Mouse (Mus musculus) cerebellum, adult 9-11 months (tissue): ENCODE results near the gene Tmem38b.

ENCODE experiments used
- DNase-seq: peaks from one replicate; pipeline ENCODE4 v3.0.0; 2022

Gene Tmem38b

DNA sequence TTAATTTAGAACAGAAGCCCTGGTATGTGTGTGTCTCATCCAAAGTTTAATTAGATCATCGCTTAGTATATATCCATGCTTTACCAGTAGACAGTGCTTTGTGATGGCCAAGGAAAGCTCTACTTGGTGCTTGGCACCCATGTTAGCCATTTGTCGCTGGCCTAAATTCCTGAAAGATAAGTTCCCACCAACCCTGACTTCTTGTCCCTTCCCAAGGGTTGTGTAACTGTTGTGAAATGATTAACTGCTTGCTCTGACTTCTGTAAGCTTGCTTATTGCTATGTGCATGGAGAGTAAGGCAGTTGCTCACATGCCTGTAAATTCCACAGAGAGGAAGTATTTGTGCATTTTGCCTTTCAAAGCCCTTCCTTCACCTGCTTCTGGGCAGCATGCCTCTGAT lies 4.7 kb downstream of the Tmem38b start:
- no peak for DNase-seq

DNA sequence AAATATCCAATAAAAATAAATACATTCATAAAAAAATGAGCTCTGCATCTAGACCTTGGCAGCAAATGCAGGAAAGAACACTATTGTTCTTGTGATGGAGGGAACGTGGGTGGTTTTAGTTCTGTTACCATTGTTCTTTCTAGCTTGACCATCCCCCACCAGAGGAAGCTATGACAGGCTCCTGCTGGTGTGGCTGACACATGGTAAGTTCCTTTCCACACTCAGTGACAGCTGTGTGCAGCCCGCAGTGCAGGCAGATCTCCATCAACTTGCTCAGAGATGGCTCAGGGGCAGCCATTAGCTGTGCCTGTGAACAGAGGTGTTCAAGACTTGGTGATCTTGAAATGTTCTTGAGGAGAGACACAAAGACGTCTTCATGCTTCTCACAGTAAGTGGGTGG lies 6.5 kb downstream of the Tmem38b start:
- no peak for DNase-seq

DNA sequence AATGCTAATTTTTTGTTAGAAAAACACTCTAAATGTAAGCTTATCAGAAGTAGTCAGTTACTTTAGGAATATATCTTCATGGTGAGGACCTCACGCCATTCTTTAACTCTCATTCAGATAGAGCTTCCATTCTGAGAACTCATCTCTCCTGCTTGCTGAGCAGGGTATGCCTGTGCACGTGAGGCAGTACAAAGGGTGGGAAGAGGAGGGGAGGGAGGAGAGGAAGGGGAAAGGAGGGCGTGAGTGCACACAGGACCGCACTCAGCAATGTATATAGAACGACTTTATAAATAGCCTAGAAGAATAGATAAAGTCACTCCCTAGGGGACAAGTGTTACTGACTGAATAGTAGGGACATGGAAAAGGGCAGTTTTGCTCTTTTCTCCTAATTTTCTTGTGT lies 11.1 kb downstream of the Tmem38b start:
- no peak for DNase-seq

DNA sequence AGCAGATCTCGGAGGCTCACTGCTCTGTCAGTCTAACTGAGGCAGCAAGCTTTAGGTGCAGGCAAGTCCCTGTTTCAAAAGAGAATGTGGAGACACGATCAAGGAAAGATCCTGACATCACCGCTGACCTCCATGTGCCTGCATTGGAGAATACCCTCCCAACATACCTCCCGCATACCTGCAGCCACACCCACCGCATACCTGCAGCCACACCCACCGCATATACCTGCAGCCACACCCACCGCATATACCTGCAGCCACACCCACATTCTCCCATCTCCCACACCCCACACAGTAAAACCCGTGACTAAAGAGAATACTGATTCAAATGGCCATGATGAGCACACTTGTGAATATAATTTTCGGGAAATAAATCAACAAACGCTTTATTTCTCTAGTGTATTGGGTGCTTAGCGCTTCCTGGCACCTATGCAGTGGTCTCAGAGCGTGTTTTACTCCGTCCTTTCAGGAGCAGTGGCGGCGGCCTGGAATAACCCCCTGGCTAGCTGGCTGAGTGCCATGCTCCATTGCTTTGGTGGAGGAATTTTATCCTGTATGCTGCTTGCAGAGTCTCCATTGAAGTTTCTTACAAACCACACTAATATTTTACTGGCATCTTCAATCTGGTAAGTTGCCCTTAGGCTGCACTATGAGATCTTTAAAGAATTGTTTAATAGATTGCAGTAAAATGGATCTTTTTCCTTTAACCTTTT lies 14.5 kb downstream of the Tmem38b start:
- DNase-seq, result no peak

DNA sequence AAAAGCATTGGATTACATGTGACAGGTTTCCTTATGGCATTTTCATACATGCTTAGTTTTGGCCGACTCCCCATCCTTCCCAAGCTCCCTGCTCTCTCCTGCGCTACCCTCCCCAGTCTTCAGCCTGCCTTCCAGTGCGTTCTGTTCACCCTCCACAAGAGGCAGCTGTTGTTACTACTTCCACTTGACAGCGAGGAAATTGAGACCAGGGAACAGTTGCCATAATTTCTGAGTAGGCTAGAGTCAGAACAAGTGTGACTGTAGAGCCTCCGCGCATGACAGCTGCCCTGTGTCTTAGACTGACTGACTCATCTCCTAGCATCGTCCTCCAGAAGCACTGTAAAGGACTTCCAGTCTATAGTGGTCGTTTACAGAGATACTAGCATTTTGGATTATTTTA lies 17.7 kb downstream of the Tmem38b start:
- DNase-seq, result no peak

DNA sequence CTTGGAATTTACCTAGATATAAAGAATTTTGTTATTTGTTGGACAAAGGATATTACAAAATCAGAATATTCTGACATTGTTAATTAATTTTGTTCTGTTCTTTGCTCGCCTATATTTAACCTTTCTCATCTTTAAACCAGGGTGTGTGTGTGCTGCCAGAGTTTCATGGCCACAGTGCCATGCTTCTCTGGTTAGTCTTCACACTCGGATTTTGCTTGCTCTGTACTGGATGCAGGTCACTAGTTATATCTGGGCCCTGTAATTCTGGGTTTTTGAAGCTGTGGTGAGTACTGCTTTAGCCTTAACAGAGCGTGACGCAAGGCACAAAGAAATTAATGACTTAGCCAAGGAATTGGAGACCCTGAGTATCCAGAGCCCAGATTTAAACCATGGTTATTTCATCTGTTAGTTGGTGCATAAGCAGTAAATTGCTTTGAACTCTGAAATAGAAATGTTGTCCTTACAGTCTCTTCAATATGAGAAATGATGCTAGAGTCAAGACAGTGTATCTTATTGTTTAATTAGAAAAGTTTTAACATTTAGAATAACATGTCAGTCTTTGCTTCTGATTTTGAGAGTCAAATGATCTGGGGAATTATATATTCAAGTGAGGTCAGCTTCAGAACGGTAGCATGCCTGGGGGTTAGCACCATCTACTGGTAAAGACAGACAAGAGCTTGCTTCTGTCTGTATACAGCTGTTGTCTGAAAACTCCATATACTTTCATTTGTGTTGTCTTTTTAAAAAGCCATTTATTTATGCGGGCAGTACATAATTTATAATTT lies 19.2 kb downstream of the Tmem38b start:
- no peak for DNase-seq

DNA sequence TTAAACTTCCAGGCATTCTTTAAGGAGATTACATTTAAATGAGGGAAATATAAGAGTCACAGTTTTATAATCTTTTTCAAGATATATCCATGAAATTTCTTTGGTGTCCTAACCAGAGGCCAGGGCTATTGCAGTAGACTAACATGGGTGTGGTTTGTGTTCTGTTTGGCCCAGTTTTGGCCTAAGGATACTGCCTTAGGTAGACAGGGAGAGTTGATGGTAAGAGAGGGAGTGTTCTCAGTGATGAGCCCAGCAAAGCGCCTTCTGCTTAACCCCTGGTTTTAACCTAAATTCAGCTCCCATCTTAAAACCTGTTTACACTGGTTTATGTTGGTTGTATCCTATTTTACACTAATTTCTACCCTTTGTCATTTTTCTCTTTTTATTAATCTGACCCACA lies 19.8 kb downstream of the Tmem38b start:
- no peak for DNase-seq

DNA sequence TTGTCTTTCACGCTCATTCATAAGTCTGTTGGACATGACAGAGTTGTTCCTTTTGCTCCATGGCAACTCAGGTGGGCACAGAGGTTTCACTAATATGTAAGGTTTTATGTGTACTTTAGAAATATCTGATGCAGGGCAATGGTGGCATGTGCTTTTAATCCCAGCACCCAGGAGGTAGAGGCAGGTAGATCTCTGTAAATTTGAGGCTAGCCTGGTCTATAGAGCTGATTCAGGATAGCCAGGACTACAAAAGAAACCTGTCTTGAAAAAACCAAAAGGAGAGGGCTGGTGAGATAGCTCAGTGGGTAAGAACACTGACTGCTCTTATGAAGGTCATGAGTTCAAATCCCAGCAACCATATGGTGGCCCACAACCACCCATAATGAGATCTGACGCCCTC lies 20.5 kb downstream of the Tmem38b start:
- DNase-seq, result no peak

DNA sequence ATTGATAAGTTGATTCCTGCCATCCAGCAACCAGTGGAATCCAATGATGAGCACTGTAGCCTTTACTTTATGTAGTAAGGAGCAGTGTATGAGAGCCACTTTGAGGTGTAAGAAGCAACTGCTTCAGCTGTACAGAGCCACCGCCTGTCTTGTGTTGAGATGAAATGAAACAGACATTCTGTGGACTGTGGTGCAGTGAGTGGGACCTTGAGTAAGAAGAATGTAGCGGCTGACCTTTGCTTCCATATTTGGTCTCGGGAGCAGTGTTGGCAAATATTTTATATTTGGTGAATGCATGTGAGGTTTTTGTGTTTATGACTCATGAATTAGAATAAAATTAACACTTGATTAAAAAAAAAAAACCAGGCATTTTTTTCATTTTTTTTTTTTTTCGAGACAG lies 21.7 kb downstream of the Tmem38b start:
- DNase-seq, result no peak

DNA sequence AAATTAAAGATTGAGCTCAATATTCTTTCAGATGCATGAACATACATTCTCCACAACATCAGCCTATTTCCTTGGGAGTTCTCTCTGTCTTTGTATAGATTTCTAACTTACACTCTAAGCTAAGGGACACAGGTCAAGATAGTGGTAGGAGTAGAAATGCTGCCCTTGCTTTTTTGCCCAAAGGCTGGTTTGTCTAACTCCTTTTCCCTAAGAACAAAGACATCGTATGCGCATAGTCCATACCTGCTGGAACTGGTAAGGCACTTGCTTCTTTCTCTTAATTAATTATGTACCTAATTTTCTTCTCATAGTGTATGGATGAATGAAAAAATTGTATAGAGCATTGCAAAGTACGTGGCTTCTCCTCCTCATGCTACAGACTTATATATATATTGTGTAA lies 22.5 kb downstream of the Tmem38b start:
- DNase-seq, result no peak

DNA sequence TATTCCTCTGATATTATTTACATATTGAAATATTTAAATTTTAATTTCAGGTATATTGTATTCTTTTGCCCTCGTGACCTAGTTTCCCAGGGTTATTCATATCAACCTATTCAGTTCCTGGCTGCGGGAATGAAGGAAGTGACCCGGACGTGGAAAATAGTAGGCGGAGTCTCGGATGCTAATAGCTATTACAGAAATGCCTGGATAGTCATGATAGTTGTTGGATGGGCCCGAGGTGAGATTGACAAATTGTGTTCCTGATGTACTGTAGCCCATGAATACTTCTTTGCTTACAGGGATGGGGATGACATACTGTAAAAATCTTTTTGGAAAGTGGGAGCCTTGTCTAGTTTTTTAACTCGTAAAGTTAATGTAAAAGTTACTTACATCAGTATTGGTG lies 23.0 kb downstream of the Tmem38b start:
- no peak for DNase-seq

DNA sequence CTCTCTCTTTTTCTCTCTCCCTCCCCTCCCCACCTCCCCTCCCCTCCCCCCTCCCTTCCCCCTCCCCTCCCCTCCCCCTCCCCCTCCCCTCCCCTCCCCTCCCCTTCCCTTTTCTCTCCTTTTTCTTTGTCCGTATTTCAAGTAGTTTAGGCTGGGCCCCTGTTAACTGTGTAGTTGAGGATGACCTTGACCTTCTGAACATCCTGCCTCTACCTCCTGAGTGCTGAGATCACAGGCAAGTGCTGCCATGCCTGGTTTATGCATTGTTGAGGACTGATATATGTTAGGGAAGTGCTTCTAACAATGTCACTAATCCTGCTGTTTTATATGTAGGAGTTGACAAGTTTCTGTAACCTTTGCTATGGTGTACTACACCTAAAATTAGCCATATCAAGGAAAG lies 24.0 kb downstream of the Tmem38b start:
- DNase-seq, result no peak

DNA sequence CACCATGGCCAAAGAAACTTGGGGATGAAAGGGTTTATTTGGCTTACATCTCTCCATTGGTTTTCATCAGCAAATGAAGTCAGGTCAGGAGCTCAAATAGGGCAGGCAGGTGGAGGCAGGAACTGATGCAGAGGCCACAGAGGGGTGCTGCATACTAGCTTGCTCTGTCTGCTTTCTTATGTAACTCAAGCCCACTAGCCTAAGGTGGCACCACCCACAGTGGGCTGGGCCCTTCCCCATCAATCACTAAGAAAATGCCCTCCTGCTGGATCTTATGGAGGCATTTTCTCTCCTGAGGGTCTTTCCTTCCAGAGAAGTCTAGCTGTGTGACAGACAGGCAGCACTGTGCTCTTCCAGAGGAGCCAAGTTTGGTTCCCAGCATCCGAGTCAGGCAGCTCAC lies 27.5 kb downstream of the Tmem38b start:
- no peak for DNase-seq

DNA sequence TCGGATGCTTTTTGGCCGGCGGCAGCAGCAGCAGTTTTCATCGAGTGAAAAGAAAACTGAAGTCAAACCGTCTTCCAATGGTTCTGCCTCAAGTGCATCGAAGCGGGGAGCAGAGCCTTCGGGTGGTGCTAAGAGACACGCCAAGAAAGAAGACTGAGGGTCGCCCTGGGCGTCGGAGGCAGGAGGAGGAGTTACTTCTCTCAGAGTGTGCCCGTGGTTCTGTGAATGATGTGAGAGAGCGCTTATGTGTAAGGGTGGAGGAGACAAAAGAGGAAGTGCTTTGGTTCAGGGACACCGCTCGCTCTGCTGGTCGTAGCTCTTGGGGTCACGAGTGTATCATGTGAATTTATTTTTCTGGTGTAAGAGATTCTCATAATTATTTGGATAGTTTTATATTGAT lies 34.1 kb downstream of the Tmem38b start:
- no peak for DNase-seq

DNA sequence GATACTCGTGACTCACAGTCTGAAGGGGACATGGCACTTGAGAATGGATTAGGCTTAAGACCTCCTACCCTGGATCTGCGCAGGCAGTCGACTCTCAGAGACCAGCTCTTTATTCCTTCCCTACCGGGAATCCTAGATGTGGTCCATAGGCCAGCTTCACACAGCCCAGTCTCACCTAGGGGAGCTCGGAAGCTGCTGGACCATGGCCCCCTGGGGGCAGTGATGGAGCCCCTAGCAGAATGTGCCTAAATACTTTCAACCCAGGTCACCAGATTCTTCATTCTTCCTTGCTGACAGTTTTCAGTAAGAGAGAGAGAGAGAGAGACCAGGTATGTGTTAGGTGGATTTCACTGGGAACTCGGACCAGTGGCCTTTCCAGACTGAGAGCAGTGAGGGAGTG lies 36.3 kb downstream of the Tmem38b start:
- DNase-seq, result no peak

DNA sequence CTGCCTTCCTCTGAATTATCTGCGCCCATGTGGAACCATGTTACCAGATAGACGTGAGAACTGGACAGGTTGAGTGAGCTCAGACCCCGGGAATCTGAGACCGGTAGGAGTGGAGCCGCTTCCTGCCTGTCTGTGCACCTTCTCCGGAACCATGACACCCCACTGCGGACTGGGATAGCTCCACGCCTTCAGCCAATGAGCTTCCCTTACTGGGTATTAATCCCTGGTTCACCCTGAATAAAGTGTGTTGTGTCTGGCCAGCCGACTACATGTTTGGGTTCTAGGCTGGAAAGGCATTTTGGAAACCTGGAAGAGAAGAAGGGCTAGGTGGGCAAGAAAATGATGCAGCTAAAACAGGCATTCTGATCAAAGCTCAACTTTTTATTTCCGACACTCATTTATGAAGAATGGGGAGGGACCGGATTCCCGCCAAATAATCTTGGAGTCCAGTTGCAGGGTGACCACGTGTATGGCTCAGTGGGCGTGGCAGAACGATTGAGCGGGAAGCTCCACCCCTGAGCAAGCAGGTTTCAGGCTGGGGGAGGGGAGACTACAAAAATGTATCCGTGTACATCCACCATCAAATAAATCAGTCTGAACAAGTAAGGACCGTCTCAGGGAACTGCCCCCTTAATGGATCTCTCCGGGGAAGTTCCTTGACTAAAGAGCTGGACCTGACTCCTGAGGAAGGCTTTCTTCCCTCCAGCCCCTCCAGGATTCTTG lies 38.4 kb downstream of the Tmem38b start:
- no peak for DNase-seq

DNA sequence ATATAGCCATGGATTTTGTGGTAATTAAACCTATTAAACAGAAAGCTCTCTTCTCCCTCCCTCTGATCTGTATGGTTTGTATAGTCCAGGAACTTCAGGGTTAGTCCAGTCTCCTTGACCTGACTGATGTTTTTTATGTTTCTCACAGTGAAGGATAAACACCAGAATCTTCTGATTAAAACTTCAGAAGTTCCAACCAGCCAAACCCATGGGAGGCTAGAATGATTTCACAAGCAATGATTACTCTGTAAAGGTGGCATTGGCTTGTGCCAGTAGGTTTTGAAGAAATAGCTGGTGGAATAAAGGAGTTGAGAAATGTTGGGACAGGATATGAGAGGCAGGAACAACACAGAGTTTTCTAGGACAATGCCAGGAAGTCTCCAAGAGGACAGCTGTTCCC lies 40.6 kb downstream of the Tmem38b start:
- no peak for DNase-seq

DNA sequence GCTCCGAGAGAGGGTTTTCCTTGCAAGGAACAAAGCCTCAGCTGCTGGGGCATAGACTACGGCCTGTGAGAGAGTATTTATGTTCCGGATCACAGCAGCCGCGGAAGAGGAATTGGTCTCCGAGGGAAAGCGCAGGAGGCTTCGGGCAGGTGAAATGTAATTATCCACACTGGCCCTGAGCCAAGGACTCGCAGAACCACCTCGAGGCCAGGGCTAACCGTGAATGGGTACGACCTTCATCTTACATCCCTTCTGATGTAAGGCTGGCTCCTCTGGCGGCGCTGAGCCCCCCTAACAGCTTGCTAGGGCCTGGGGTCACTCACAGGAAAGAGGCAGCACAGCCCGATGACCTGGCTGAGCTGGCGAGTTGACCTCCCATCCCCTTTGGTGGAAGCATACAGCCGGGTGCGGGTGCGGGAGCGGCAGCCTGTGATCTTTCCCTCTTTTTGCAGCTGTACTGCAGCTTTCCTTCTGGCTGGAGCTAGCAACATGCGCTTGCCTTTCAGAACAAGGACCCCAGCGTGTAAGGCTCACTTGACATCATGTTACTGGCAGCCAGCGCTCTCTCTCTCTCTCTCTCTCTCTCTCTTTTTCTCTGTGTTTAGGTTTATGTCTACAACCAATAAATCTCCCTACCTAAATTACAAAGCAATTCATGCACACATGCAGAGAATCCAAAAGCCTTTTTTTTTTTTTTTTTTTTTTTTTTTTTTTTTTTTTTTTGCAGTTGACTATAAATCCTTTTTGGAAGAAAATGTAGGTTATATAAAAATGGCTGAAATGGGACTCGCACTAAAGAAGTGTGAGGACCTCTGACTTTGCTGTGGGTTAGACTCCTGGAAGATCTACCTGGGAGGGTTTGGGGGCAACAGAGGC lies 52.9 kb downstream of the Tmem38b start:
- peak; percentile 6 for DNase-seq

DNA sequence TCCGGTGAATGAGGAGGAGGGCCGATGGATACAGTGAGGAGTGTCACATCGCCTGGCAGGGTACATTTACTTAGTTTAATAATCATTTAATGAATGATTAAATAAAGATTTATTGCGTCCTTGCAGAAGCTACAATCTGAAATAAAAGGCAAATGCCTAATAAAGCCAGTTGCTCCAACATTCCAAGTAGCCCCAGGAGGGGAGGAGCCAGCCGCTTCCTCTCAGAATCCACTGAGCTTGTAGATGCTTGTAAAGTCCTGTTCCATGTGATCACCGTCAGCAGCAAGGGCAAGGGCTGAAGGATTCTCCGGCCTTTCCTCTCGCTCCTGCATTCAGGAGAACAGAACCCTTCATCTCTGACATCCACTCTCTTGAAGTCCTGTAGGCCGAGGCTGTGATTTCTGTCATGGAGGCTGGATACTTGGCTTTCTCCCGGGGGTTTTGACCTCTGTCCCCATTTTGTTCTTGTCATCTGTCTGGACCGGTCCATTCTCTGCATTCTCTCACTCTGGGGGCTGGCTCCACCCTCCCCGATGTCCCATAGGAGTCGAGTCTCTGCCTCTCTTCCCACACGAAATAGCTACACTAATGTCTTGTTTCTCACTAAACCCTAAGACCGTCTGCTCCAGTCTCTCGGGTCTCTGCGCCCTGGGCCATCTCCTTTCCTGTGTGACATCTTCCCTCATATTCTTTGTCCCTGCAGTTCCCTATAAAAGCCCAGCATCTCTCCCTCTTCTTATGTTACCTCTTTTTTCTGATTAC lies 57.3 kb downstream of the Tmem38b start:
- no peak for DNase-seq

DNA sequence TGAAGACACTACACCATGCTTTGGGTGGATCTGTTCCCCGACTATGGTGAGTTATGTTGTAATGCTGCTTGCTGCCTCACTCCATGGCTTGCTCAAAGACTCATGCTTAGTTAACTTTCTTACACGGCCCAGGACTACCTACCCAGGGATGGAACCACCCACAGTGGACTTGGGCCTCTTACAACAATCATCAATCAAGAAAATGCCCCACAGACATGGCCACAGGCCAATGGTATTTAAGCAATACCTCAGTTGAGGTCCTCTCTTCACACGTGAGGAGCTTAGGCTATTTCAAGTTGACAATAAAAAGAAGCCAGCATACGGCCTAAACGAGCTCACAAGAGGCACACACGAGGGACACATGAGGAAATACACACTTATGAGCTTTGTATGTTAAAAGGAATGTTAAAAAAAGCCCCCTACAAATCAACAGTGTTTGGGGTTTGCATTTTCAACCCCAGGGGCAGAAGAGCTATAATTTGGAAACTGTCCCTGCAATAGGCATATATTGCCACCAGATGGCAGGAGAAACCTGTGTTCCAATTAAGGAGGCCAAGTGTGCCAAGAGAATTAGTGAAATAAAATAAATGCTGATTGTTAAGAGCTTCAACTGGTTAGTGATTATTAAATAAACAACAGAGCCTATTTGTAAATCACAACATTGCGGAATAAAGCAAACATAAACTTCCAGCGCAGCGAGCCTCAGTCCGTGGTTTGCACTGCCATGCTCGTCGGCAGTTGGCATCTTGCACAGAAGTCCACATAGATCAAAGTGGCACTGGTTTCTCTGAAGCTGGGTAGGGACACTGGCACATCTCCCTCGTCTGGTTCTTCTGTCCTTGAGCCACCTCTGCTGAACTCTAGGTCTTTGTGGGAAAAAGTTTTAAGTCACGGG lies 58.8 kb downstream of the Tmem38b start:
- peak; percentile 12 for DNase-seq
